Mouse (Mus musculus): ENCODE measurements around the gene Arhgef3.

The Arhgef3 gene

DNA sequence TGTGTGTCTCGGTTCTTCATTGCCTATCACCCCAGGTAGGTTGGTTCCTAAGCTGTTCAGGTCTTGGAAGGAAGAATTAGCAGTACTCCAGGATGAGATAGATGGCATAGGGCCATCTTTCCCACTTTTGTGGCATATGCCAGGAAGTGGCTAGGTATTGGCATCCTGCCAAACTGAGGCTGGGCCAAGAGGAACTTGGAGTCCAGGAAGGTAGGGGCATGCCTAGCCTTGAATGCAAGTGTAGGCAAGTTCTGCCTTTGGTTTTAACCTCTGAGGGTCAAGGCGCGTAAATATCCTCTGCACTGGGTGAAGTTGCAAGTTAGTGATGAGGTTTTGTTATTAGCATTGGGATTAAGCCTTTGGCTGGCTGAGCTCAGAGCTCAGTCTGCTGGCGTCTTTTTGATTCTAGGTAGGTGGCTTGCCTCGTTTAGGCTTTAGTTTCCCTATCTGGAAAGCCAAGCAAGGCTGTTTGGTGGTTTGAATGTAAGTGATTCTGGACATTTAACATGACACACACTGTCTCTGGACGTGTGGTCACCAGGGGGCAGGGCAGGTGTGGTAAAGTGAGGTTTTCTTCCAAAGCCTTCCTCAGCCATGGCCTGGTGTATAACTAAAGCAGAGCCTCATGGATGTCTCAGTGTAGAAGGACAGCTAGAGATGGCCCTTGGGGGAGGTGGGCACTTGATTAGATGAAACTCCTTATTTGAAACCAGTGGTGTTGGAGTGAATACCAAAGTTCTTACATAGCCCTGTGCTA, 5.8 kb upstream of the Arhgef3 start:
- DNase-seq (ENCODE audit: extremely low read depth, low read depth): no peak

DNA sequence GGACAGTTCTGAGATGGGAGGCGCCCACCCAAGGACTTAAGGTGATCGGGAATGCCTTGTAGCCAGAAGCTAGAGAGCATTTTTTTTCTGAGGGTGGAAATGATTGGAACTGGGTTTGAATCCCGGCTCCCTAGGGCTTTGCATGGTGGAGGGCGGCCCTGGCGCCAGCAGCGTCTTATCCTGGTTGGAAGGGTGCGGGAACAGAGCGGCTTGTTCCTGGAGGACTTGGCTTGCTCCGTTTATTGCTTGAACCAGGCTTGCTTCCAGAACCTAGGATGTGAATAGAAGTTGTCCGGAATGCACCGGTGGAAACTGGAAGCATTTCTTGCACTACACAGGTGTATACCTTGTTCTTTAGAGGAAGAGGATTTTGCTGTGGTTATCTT, 569 bp downstream of the Arhgef3 start:
- no peak for DNase-seq (ENCODE audit: extremely low read depth, low read depth)

DNA sequence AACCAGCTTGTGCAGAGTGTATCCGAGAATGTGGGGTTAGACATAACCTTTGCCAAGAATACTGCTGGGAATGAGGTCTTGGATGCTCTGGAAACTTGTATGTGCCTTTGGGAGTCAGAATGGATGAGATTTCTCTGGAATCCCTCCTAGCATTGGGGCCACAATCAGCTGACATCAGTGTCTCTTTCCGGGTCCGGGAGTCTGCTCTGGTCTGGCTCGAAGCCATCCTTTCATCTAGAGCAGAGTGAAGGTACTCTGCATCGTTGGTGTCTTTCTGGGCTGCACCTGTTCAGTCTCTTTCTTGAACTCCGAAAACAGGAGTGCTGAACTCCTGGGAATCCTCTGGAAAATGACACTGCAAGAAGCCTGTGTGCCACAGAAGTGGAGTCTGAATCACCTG, 1.3 kb downstream of the Arhgef3 start:
- no peak for DNase-seq (ENCODE audit: extremely low read depth, low read depth)

DNA sequence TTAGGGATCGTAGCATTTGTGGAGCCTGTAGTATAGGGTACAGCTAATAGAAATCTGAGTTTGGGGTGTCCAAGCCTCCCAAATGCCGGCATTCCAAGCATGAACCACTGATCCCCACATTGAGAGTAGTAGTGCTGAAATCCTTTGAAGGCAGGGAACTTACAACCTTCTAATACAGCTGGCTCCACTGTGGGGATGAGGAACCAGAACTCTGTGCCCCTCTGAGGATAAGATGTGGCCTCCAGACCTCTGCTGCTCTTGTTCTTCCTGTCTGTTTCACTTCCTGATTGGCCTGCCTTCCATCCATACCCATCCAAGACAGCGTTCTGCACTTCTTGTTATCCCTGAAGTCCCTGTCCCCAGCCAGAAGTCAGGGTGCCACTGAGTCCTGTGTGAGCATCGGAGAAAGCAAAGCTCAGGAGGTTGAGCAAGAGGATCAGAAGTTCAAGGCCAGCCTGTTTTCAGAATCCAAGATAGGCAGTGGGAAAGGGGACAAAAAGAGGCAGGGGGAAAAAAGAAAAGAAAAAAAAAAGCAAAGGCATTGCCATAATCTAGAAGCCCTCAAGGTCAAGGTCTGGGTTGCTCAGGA, 2.0 kb downstream of the Arhgef3 start:
- no peak for DNase-seq (ENCODE audit: extremely low read depth, low read depth)

DNA sequence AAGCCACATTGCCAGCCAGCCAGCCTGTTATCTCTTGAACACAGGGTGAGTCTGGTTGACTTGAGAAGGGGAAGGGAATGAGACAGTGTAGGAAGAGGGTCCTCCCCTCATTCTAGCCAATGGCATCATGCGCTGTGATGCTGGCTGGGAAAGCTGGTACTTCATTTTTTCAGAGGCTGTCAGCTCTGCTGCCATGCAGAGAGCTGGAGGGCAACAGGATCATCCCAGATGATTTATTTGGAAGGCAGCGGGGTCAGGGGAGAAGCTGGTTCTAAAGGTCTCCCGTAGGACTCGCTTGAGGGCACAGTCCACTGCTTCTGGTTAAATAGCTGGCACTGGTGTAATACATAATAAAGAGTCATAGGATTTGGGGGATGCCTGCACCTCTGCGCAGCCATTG, 3.8 kb downstream of the Arhgef3 start:
- DNase-seq (ENCODE audit: extremely low read depth, low read depth): no peak

DNA sequence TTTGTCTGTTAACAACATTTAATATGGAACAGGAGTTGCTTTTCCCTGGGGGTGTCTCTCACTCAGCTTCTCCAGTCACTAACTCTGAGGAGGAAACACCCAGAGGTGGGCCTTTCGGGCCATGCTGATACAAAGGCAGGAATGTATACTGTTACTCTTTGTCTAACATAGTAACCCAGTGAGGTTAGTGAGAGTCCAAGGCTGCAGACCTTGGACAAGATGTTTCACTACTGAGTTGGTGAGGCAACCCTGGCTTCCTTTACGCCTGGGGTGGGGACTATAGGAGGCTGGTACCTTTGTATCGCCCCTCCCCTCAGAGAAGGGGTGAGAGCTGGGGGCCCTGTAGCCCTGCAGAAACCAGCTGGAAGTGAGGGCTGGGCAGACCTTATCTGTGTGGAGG, 7.9 kb downstream of the Arhgef3 start:
- DNase-seq (ENCODE audit: extremely low read depth, low read depth): no peak

DNA sequence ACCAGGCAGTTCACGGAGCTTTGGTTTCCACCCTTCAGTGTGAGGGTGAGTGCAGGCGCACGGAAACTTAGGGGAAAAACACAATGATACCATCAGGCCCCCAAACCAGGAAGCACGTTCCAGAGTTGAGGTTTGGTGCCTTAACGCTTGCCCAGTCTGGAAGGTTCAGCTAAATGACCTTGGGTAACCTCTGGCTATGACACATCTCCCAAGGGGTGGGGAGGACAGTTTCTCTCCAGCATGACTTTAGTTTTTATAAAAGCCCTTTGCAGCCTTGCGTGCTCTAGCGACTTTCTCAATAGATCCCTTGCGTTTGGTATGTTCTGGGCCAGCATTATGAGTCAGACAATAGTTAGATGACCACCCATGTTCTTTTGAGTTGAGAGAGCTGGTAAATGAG, 8.8 kb downstream of the Arhgef3 start:
- DNase-seq (ENCODE audit: extremely low read depth, low read depth): no peak

DNA sequence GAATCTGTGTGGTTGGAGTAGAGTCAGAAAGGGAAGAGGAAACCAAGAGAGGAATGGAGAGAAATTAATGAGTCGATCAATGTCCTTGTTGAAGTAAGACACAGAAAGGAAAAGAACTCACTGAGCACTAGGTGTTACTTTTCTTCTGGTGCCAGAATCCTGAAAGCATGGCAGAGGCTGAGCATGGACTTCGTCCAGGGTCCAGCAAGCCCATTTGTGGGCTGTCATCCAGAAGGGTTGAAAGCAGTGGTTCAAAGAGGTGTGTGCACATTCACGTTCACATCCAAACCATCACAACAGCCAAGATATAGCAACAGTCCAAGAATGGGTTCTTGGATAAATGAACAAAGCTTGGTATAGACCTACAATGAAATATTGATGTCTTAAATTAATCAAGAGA, 15.3 kb downstream of the Arhgef3 start:
- DNase-seq (ENCODE audit: extremely low read depth, low read depth): no peak

DNA sequence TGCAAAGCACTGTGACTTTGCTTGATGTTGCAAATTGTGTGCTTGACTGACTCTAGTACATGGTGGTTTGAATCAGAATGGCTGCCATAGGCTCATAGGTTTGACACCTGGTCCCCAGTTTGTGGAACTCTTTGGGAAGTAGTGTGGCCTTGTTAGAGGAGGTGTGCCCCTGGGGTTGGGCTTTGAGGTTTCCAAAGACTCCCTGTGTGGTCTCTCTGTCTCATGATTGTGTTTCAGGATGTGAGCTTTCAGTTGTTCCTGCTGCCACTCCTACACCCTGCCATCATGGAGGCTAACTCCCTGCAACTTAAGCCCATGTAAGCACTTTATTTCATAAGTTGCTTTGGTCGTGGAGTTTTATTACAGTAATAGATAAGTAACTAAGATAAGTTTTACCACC, 16.0 kb downstream of the Arhgef3 start:
- DNase-seq (ENCODE audit: extremely low read depth, low read depth): no peak

DNA sequence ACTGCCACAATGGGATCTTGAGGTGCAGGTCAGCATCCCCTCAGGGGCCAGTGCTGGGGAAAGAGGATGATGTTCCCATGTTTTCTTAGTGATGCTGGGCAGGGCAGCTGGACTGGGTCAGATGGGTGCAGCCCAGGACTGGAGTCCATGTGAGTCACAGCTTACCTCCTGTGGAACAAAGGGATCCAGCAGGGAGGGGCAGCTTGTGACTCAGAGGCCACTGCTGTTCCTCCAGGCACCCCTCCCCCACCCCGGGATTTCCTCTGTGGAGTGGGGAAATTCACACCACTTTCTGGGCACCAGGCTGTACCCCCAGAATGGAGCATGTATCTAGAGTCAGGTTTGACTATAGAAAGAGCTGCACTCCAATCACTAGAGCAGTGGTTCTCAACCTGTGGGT, 16.8 kb downstream of the Arhgef3 start:
- DNase-seq (ENCODE audit: extremely low read depth, low read depth): no peak

DNA sequence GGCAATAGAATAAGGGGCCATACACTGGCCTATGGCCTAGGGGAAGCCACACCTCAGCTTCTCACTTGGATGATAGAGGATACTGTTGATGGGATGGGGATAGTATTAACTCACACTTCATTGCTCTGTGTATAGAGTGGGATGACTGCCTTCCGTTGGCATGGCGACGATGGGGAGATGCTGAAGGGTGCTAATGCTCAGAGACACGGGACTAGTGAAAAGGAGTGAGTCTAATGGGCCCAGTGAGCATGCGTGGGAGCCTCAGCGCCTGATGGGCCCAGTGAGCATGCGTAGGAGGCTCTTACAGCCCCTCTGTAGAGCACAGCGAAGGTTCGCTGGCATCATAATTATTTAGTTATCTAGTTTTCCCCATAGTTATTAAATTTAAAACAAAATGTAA, 24.2 kb downstream of the Arhgef3 start:
- DNase-seq (ENCODE audit: extremely low read depth, low read depth): no peak

DNA sequence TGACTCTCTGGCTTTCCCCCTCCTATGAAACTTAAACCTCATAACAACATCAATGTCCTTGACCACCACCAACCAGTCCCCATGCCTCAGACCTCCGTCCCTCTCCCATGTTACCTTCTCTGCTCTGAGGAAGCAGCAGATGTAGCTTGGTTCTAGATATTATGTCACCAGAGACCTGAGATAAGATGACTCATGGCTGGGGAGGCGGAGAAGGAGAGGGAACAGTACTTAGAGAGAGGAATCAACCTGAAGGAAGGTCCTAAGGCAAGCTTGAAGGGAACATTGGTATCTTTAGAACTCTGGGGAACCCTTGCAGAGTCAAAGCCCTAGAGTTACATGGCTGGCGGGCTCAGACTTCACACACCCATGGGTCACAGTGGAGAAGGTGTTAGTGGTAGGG, 25.3 kb downstream of the Arhgef3 start:
- no peak for DNase-seq (ENCODE audit: extremely low read depth, low read depth)

DNA sequence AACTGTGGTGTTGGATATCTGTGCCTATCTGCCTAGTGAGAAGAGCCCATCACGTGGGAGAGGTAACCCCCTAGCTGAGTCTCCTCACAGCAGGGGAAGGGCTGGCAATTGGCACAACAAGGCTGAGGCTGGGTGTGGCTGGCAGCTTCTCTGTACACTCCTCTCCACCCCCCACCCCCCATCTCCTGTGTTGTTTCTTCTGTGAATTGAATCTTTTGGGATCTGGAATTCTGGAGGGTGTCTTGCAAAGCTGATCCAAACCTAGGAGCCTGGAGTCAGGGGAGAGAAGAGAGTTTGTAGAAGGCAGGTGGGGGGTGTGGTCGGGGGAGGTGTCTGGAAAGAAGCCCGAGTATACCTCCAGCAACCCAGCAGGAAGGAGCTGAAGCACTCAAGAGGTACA, 26.8 kb downstream of the Arhgef3 start:
- DNase-seq (ENCODE audit: extremely low read depth, low read depth): no peak

DNA sequence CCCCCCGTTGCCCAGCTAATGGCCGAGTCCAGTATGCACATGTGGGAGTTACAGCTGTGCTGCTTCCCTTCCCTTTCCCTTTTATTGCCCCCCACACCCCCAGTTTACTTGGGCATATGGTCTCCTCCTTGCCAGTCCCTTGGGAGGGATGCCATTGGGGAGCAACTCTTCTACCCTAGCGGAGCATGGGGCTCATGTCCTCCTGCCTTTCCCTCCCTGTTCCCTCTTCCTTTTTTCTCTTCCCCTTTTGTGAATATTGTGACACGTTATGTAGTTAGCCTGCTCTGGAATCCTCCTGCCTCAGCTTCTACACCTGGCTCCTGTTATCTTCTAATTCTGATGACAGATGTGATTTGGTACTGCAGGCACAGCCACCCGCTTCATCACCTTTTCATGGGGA, 28.0 kb downstream of the Arhgef3 start:
- no peak for DNase-seq (ENCODE audit: extremely low read depth, low read depth)

DNA sequence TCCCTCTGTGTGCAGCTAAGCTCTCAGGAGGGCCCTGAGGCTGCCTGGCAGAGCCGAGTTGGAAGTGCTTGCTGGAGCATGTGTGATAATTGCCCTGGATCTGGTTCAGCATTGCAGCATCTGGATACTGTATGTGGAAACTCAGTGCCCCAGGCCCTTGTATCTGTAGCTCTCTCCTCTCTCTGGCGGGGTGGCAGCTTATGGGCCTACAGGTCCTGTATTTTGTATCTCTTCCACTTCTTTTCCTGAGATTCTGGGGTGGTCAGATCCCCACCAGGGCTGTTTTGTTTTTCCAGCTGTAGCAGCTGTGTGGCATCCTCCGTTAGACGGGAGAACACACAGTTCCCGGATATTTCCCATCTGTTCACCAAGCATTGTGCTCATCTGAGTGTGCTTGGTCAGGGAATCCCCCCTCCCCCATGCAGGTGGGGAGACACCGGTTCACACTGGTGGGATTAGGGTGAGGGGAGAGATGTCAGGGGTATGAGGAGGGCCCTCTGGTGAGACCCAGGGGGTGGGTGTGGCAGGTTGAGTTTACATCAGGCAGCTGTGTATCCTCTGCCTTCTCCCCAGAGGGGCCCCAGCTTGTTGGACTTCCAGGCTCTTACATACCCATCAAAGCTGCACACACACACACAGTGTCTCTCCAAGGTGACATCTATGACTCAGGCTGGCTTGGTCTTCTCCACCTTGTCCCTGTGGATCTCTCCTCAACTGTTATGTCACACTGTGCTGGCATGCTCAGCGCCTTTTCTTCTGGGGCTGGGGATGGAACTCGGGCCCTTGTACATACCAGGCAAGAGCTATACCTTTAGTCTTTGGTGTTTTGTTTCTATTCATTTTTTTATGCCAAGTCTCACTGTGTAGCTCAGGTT, 30.7 kb downstream of the Arhgef3 start:
- DNase-seq (ENCODE audit: extremely low read depth, low read depth): no peak

DNA sequence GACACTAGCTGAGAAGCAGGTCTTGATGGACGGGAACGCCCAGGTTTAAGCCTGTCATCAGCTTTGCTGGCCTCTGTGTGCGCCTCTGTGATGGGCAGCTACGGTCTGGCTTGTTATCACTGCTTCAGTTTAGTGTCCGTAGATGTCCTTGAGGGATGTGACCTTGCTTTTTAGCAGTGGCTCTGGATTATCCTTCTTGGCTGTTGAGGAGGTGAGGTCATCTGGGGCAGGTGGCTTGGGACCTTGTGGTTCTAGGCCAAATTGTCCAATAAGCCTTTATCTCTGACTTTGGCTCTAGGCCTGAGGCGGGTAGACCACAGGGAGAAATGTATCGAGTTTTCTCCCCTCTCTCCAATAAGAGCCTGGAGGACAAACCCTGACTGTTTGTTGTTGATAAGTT, 33.0 kb downstream of the Arhgef3 start:
- DNase-seq (ENCODE audit: extremely low read depth, low read depth): no peak

DNA sequence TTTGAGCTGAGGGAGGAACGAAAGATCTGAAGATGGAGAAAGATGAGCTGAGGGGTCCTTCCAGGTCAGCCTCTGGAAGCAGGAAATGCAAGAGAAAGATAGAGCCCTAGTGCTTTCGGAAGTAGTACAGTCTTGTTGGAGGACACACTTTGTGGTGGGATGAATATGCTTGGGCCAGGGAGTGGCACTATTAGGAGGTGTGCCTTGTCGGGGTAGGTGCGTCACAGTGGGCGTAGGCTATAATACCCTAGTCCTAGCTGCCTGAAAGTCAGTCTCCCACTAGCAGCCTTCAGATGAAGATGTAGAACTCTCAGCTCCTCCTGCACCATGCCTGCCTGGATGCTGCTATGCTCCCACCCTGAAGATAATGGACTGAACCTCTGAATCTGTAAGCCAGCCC, 34.7 kb downstream of the Arhgef3 start:
- no peak for DNase-seq (ENCODE audit: extremely low read depth, low read depth)

DNA sequence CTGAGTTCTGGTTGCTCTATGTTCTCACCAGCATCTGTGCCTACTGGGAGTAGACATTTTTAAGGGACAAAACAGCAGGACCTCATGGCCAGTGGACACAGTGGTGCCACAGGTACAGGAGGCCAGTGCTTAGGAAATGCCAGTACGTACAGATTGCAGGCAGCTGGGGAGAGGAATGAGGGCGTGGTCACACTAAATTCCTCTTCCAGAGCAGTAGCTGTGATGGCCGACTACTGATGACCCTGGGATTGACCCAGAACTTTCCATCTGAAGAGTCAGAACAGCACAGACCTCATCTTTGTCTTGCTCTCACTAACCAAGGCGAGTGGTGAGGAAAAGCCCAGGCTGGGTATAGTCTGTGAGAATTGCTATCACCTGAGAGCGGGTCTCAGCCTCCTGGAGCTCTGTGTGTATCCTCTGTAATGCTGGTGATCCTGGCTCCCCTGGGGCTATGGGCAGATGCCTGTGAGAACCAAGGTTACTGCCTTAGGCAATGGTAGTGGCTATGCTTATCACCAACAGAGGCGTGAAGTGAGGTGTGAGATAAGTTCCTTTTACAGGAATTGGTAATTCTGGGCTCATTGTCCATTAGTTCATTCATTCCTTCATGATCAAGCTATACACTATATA, 35.4 kb downstream of the Arhgef3 start:
- no peak for DNase-seq (ENCODE audit: extremely low read depth, low read depth)

DNA sequence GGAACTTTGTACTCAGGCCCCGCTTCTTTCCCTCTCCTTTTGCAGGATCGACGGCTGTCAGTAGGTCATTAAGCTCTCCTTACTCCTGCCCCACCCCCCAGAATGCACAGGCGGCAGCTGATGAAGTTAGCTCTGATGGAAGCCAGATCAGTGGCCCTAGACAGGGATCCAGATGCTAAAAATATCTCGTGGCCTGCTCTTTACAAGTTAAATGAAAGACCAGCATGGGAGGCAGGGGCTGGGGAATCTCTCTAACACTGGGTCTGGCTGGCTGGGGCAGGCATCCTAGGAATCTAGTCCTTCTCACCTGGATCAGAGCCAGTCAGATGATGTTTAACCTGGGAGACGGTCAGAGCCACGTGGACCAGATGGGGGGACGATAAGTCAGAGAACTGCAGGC, 36.7 kb downstream of the Arhgef3 start:
- no peak for DNase-seq (ENCODE audit: extremely low read depth, low read depth)

DNA sequence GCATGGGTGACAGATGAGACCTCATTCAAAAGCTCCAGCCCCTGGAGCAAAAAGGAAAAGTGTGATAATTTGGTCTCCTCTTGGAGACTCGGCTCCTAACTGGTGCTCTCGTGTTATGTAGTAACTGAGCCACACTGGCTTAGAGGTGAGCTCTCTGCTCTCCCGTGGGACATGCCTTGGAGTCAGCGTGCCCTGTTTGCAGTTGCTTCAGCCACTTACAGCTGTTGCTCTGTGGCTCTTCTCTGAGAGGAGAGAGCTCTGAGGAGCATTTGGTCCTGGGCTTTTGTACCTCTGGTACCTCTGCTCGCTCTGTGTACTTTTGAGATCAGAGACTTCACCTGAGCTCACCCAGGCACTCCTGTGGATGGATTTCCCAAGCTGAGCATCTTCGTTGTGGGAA, 40.4 kb downstream of the Arhgef3 start:
- DNase-seq (ENCODE audit: extremely low read depth, low read depth): no peak

DNA sequence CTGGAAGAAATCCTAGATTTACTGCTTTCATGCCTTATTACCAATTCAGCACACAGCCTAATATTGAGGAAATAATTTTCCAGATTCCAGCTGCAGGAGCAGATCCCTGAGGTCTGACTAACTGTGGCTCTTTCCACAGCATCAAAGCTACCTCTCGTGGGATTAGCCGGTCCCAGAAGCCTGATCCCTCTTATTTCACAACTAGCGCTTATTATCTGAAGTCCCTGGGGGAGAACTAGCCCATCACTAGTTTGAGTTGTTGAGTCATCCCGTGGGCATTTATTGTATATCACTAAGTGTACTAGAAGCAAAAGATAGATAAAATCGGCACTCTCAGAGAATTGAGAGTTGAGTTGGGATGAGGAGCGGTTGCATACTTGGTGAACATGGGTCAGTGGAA, 41.3 kb downstream of the Arhgef3 start:
- no peak for DNase-seq (ENCODE audit: extremely low read depth, low read depth)

DNA sequence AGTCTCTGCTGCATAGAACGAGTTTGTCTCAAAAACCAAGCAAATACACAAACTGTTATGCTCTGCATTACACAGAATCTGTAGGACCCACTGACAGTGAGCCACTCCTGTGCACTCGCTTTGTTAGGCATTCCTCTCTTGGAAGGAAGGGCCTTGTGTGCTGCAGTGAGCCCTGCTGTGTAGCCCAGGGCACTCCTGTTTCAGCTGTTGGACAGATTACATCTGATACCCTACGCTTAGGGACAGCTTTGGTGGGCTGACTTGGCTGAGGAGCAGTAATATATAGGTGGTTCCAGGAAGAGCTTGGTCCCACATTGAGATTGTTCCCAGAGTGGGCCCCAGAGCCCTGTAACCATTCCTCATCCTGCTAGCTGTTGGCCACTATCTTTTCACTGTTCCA, 43.4 kb downstream of the Arhgef3 start:
- DNase-seq (ENCODE audit: extremely low read depth, low read depth): no peak

All from MEL-GATA-1-ER (cell line).